In genomic region chr14:7963160-7963559, GRCm38 (mm10) we compare ENCODE assay signal across 42 mouse cellular contexts. TPM values are rescaled to one million over a fixed set of nuclear protein-coding genes. Genes with fewer than 3 reads are reported as not detected.
DNase-seq lines count a peak whose midpoint lies in the region; ATAC-seq and TF ChIP-seq lines count a peak whose summit lies in the region.
"Had no signal": no experiment of that assay in that cellular context is flagged by ENCODE, and none has a peak within 500 bp of the region (broad histone marks: within the 10 kb centered on the region; RNA-seq: fewer than 3 reads in every experiment).

No protein-coding gene starts in this region.

- H3K4me3 ChIP-seq in lung, embryonic 14.5 days (ENCODE audit: low read depth, low read length), result no peak overlapping the region
- no peak overlapping the region for H3K4me3 ChIP-seq in intestine, postnatal 0 days (ENCODE audit: low read depth, low read length)
- H3K4me3 ChIP-seq: heart, embryonic 10.5 days; myocyte; neural tube, embryonic 12.5 days had no signal

- H3K27ac ChIP-seq in lung, embryonic 14.5 days (ENCODE audit: low read depth), result no peak overlapping the region
- H3K27ac ChIP-seq in intestine, postnatal 0 days (ENCODE audit: low read depth, low read length), result no peak overlapping the region
- H3K27ac ChIP-seq: heart, embryonic 10.5 days; hindbrain, embryonic 14.5 days; kidney, postnatal 0 days; neural tube, embryonic 12.5 days had no signal

- H3K4me2 ChIP-seq in lung, embryonic 14.5 days, result no peak overlapping the region
- H3K4me2 ChIP-seq in intestine, postnatal 0 days (replicated peaks; ENCODE audit: low read depth), result no peak overlapping the region
- H3K4me2 ChIP-seq: hindbrain, embryonic 14.5 days; midbrain, embryonic 11.5 days; neural tube, embryonic 12.5 days had no signal

- H3K9ac ChIP-seq in lung, embryonic 14.5 days, result no peak overlapping the region
- H3K9ac ChIP-seq in intestine, postnatal 0 days (ENCODE audit: low read depth, low read length), result no peak overlapping the region
- H3K9ac ChIP-seq: hindbrain, embryonic 14.5 days; neural tube, embryonic 12.5 days had no signal

- H3K9me3 ChIP-seq in lung, embryonic 14.5 days (ENCODE audit: low read depth, low read length), result no peaks in the 10 kb centered on the region
- no peaks in the 10 kb centered on the region for H3K9me3 ChIP-seq in intestine, postnatal 0 days (ENCODE audit: control insufficient read depth)
- H3K9me3 ChIP-seq: heart, embryonic 10.5 days; neural tube, embryonic 12.5 days had no signal

- no peaks in the 10 kb centered on the region for H3K27me3 ChIP-seq in lung, embryonic 14.5 days (ENCODE audit: insufficient read depth, low read length)
- no peaks in the 10 kb centered on the region for H3K27me3 ChIP-seq in intestine, postnatal 0 days (replicated peaks; ENCODE audit: control insufficient read depth, insufficient read depth, low read length)
- H3K27me3 ChIP-seq: CH12.LX; neural tube, embryonic 12.5 days; Patski had no signal

- no peak for TF ChIP-seq CTCF in lung, embryonic 14.5 days (IDR thresholded peaks at IDR 0.05; ENCODE audit: low read depth)
- no peak for TF ChIP-seq CTCF in intestine, postnatal 0 days (IDR thresholded peaks at IDR 0.05; ENCODE audit: low read depth)

- H3K4me1 ChIP-seq in lung, embryonic 14.5 days (ENCODE audit: insufficient read depth), result 0 out of 2 replicates have a peak, but pooled peaks cover 8% of the 10 kb centered on the region
- no peaks in the 10 kb centered on the region for H3K4me1 ChIP-seq in intestine, postnatal 0 days (replicated peaks; ENCODE audit: control insufficient read depth, insufficient read depth, low read length)
- H3K4me1 ChIP-seq: neural tube, embryonic 12.5 days had no signal

- 45% methylated on average over 7 of the region's 7 CpGs for WGBS in lung, embryonic 14.5 days
- WGBS in intestine, postnatal 0 days, result 36% methylated on average over 7 of the region's 7 CpGs

- no peaks in the 10 kb centered on the region for H3K36me3 ChIP-seq in lung, embryonic 14.5 days (ENCODE audit: insufficient read depth)
- no peaks in the 10 kb centered on the region for H3K36me3 ChIP-seq in intestine, postnatal 0 days (ENCODE audit: control insufficient read depth, insufficient read depth)
- H3K36me3 ChIP-seq: heart, embryonic 10.5 days; neural tube, embryonic 12.5 days had no signal

- DNase-seq in lung, embryonic 14.5 days, result peak; percentile 26
- DNase-seq in lung, adult 18-20 months, result no peak
- peak; percentile 88 for DNase-seq in R1 (ENCODE audit: low read depth, low spot score)
- peak; percentile 48 for DNase-seq in yolk sac, embryonic 10.5 days (ENCODE audit: low spot score)
- DNase-seq in spleen, postnatal 36 days (ENCODE audit: low spot score in 2 of 2), result no peak
- DNase-seq: adrenal gland, postnatal 36 days; cerebellum, adult 18-20 months; cerebellum, postnatal 10 days; gastrocnemius, postnatal 25 days; heart, adult 11 months; heart, postnatal 4 days; kidney, adult 8-10 months; kidney, postnatal 4 days; layer of hippocampus, postnatal 36 days; left cerebral cortex, postnatal 4 days; lung, adult 2 months; right cerebral cortex, postnatal 4 days; thymus, adult 2 months; thymus, postnatal 36 days had no signal

- ATAC-seq in lung, embryonic 14.5 days (ENCODE audit: insufficient read depth), result no peak
- 0 out of 2 replicates have a peak, but pooled peaks have one; percentile 18 for ATAC-seq in intestine, postnatal 0 days
- ATAC-seq in monocyte, adult 5-6 weeks (replicated peaks; ENCODE audit: insufficient number of reproducible peaks, low FRiP score, low TSS enrichment, poor library complexity, severe bottlenecking), result no peak
- ATAC-seq: forebrain, embryonic 14.5 days; midbrain, embryonic 16.5 days; Patski had no signal

RNA-seq across cellular contexts. Expression of gene Gm45521, which starts 6.1 kb away (rescaled TPM):
- polyA plus RNA-seq in lung, embryonic 14.5 days (2014; fragmentation: Nextera tagmentation; extraction: Ambion mirVana), result not detected in 2 replicates
- not detected in 2 replicates for polyA plus RNA-seq in intestine, postnatal 0 days (2015; fragmentation: Nextera tagmentation; extraction: Ambion mirVana)
- not detected in 3 replicates for total RNA-seq in monocyte, adult 5-6 weeks (2017)
- total RNA-seq: adrenal gland, postnatal 36 days; CH12.LX; gastrocnemius, adult 18-20 months; gastrocnemius, postnatal 25 days; heart, postnatal 4 days; layer of hippocampus, postnatal 36 days; left cerebral cortex, postnatal 4 days; megakaryocyte, adult 5-6 weeks; MEL had no signal
- polyA plus RNA-seq: C2C12; cortical plate, adult 2 months; embryonic facial prominence, embryonic 11.5 days; frontal cortex, adult 2 months; heart, embryonic 16.5 days; kidney, postnatal 0 days; limb, embryonic 14.5 days; lung, adult 2 months; myocyte; neural tube, embryonic 12.5 days; Patski; spleen, adult 2 months; thymus, adult 2 months had no signal

RNA-seq across cellular contexts. Expression of gene Dnase1l3, which starts 31.2 kb away (rescaled TPM):
- 0.05 TPM in 1 of 2 replicates, not detected in the other for polyA plus RNA-seq in lung, embryonic 14.5 days (2014; fragmentation: Nextera tagmentation; extraction: Ambion mirVana)
- polyA plus RNA-seq in intestine, postnatal 0 days (2015; fragmentation: Nextera tagmentation; extraction: Ambion mirVana), result 2.5 and 3.0 TPM in 2 replicates
- total RNA-seq in monocyte, adult 5-6 weeks (2017), result 0.58 to 4.0 TPM (median 0.64 TPM) in 3 replicates
- total RNA-seq: gastrocnemius, adult 18-20 months; gastrocnemius, postnatal 25 days; heart, postnatal 4 days; layer of hippocampus, adult 8-10 months; layer of hippocampus, postnatal 36 days; MEL had no signal
- polyA plus RNA-seq: C2C12; heart, embryonic 10.5 days had no signal

RNA-seq across cellular contexts. Expression of gene Abhd6, which starts 39.5 kb away (rescaled TPM):
- polyA plus RNA-seq in lung, embryonic 14.5 days (2014; fragmentation: Nextera tagmentation; extraction: Ambion mirVana), result 14.8 and 15.1 TPM in 2 replicates
- polyA plus RNA-seq in intestine, postnatal 0 days (2015; fragmentation: Nextera tagmentation; extraction: Ambion mirVana), result 11.3 and 11.8 TPM in 2 replicates
- total RNA-seq in monocyte, adult 5-6 weeks (2017), result 0.64 to 1.9 TPM (median 0.78 TPM) in 3 replicates
- total RNA-seq: MEL had no signal

Comparison
In these comparisons a context has a peak if more than half of its experiments do, and no peak if none do; other contexts are left out.
1. DNase-seq: peak in lung, embryonic 14.5 days (single experiment), R1 (single experiment) and yolk sac, embryonic 10.5 days (single experiment); none in lung, adult 18-20 months (0 of 2) and spleen, postnatal 36 days (0 of 2).